Mouse (Mus musculus) frontal cortex, postnatal 25 days (tissue): ENCODE results near the gene Frat2.

Source experiments
- DNase-seq, 2 experiments: peaks; one replicate each; pipeline ENCODE4 v3.0.0; 2022; ENCODE audit warnings: low spot score in 2 of 2

The Frat2 gene

GRCm38 (mm10) chr19:41844345-41844744 lies 3.6 kb downstream of the Frat2 start:
- DNase-seq, result no peak

- no peak for DNase-seq
These were observed 5.2 kb downstream of the Frat2 start for GRCm38 (mm10) chr19:41842706-41843105.

- no peak for DNase-seq
These were observed 5.7 kb downstream of the Frat2 start for GRCm38 (mm10) chr19:41842196-41842595.

GRCm38 (mm10) chr19:41841105-41841750 lies 6.7 kb downstream of the Frat2 start:
- no peak for DNase-seq

- DNase-seq, result no peak
These were observed 8.2 kb downstream of the Frat2 start for GRCm38 (mm10) chr19:41839685-41840084.

GRCm38 (mm10) chr19:41838808-41839207 lies 9.1 kb downstream of the Frat2 start:
- DNase-seq, result no peak

GRCm38 (mm10) chr19:41837917-41838261 lies 10.0 kb downstream of the Frat2 start:
- no peak for DNase-seq

- DNase-seq, result no peak
These were observed 10.6 kb downstream of the Frat2 start for GRCm38 (mm10) chr19:41837194-41837916.

- no peak for DNase-seq
These were observed 11.2 kb downstream of the Frat2 start for GRCm38 (mm10) chr19:41836719-41837118.

- DNase-seq, result no peak
These were observed 12.1 kb downstream of the Frat2 start for GRCm38 (mm10) chr19:41835816-41836215.

- DNase-seq, result no peak
These were observed 12.5 kb downstream of the Frat2 start for GRCm38 (mm10) chr19:41835407-41835806.

- DNase-seq, result no peak
These were observed 15.3 kb downstream of the Frat2 start for GRCm38 (mm10) chr19:41832501-41833201.

- no peak for DNase-seq
These were observed 16.1 kb downstream of the Frat2 start for GRCm38 (mm10) chr19:41831718-41832391.

GRCm38 (mm10) chr19:41831101-41831570 lies 16.8 kb downstream of the Frat2 start:
- DNase-seq, result peak in 1 of 2 experiments; percentile 13

GRCm38 (mm10) chr19:41830106-41831031 lies 17.6 kb downstream of the Frat2 start:
- peak in 1 of 2 experiments; percentile 42 for DNase-seq

- DNase-seq, result peak; percentile 91 to 93
These were observed 18.4 kb downstream of the Frat2 start, which contains the start of gene Frat1 for GRCm38 (mm10) chr19:41829381-41830105. Frat1 (plus strand) TSS chr19:41829970.

- DNase-seq, result no peak
These were observed 19.0 kb downstream of the Frat2 start for GRCm38 (mm10) chr19:41828941-41829340.

GRCm38 (mm10) chr19:41826529-41826928 lies 21.4 kb downstream of the Frat2 start:
- DNase-seq, result no peak

- DNase-seq, result no peak
These were observed 23.0 kb downstream of the Frat2 start for GRCm38 (mm10) chr19:41824950-41825349.

GRCm38 (mm10) chr19:41822589-41822988 lies 25.3 kb downstream of the Frat2 start:
- no peak for DNase-seq
